Mouse (Mus musculus): Measurements from ENCODE around the gene Kansl1l. TPM values are rescaled to one million over a fixed set of nuclear protein-coding genes. Genes with fewer than 3 reads are reported as not detected.
"Not testable (repeated sequence)": the region's sequence is repeated elsewhere in the genome, so short reads cannot be mapped to it uniquely, and the experiment has no call there.

Gene Kansl1l
- polyA plus RNA-seq, 1 experiment from 2014 or later, result 23.3 TPM

GRCm38 (mm10) chr1:66712859-66713258 lies 104.5 kb downstream of the Kansl1l start:
- ATAC-seq (ENCODE audit: low FRiP score), result no peak
- Histone ChIP-seq H3K36me3 (peaks cover 41% of the 10 kb centered on the region), H3K9ac (no peak overlapping the region), H3K4me3 (no peak overlapping the region), H3K4me1 (no peaks in the 10 kb centered on the region), H3K27ac (no peak overlapping the region), H3K4me2 (replicated peaks) (no peak overlapping the region), H3K9me3 (replicated peaks) (no peaks in the 10 kb centered on the region), H3K27me3 (no peaks in the 10 kb centered on the region)
- WGBS, result 94% methylated on average over 3 of the region's 3 CpGs

- 0 out of 2 replicates have a peak, but pooled peaks cover 7% of the 10 kb centered on the region for H3K36me3 ChIP-seq
Measured at GRCm38 (mm10) chr1:66704523-66704922, 112.8 kb downstream of the Kansl1l start.

GRCm38 (mm10) chr1:66702623-66703345 lies 114.6 kb downstream of the Kansl1l start:
- H3K4me3 ChIP-seq, result no peak overlapping the region

More at GRCm38 (mm10) chr1:66704523-66704922, 112.8 kb downstream of the Kansl1l start:
- 61% methylated on average over 6 of the region's 6 CpGs for WGBS
- Histone ChIP-seq H3K4me1 (peaks cover 15% of the 10 kb centered on the region), H3K27me3 (no peaks in the 10 kb centered on the region), H3K4me3 (no peak overlapping the region), H3K4me2 (replicated peaks) (no peak overlapping the region), H3K9me3 (replicated peaks) (no peaks in the 10 kb centered on the region), H3K27ac (no peak overlapping the region), H3K9ac (no peak overlapping the region)
- no peak for ATAC-seq (ENCODE audit: low FRiP score)

GRCm38 (mm10) chr1:66701576-66701940 lies 115.8 kb downstream of the Kansl1l start:
- WGBS, result 33% methylated on average over 2 of the region's 2 CpGs
- H3K4me1 ChIP-seq, result peaks cover 15% of the 10 kb centered on the region
- H3K27ac ChIP-seq, result no peak overlapping the region

More at GRCm38 (mm10) chr1:66702623-66703345, 114.6 kb downstream of the Kansl1l start:
- H3K4me1 ChIP-seq, result peaks cover 15% of the 10 kb centered on the region
- no peak for ATAC-seq (ENCODE audit: low FRiP score)
- H3K27me3 ChIP-seq, result no peaks in the 10 kb centered on the region
- no peaks in the 10 kb centered on the region for H3K9me3 ChIP-seq (replicated peaks)
- H3K27ac ChIP-seq, result no peak overlapping the region
- H3K9ac ChIP-seq, result no peak overlapping the region
- H3K4me2 ChIP-seq (replicated peaks), result no peak overlapping the region
- 90% methylated on average over 4 of the region's 4 CpGs for WGBS
- 0 out of 2 replicates have a peak, but pooled peaks cover 7% of the 10 kb centered on the region for H3K36me3 ChIP-seq

GRCm38 (mm10) chr1:66700693-66701575 lies 116.4 kb downstream of the Kansl1l start, which contains the start of gene Rpe:
Gene Rpe, plus strand, starts transcription at chr1:66700831.
- Histone ChIP-seq H3K36me3 (no peaks in the 10 kb centered on the region), H3K27me3 (no peaks in the 10 kb centered on the region), H3K9me3 (replicated peaks) (no peaks in the 10 kb centered on the region), H3K4me3 (peak within 1 kb of the TSS; percentile 86), H3K27ac (peak within 1 kb of the TSS; percentile 81), H3K4me1 (peaks cover 15% of the 10 kb centered on the region), H3K4me2 (replicated peaks) (peak within 1 kb of the TSS; percentile 64), H3K9ac (peak within 1 kb of the TSS; percentile 78)
- peak; percentile 100 for ATAC-seq (ENCODE audit: low FRiP score)
- WGBS, result under 1% methylated on average over 73 of the region's 73 CpGs

More at GRCm38 (mm10) chr1:66701576-66701940, 115.8 kb downstream of the Kansl1l start:
- no peaks in the 10 kb centered on the region for H3K9me3 ChIP-seq (replicated peaks)
- peak overlapping the region; percentile 64 for H3K4me2 ChIP-seq (replicated peaks)
- ATAC-seq (ENCODE audit: low FRiP score), result no peak
- 0 out of 2 replicates have a peak, but pooled peaks cover 3% of the 10 kb centered on the region for H3K36me3 ChIP-seq
- no peaks in the 10 kb centered on the region for H3K27me3 ChIP-seq
- peak overlapping the region; percentile 78 for H3K9ac ChIP-seq
- H3K4me3 ChIP-seq, result peak overlapping the region; percentile 86

GRCm38 (mm10) chr1:66700149-66700692 lies 117.1 kb downstream of the Kansl1l start:
- 37% methylated on average over 5 of the region's 5 CpGs for WGBS
- Histone ChIP-seq H3K4me2 (replicated peaks) (peak overlapping the region; percentile 64), H3K9ac (no peak overlapping the region), H3K4me3 (peak overlapping the region; percentile 86), H3K27me3 (no peaks in the 10 kb centered on the region), H3K9me3 (replicated peaks) (no peaks in the 10 kb centered on the region), H3K4me1 (peaks cover 15% of the 10 kb centered on the region), H3K27ac (no peak overlapping the region), H3K36me3 (no peaks in the 10 kb centered on the region)
- ATAC-seq (ENCODE audit: low FRiP score), result peak; percentile 23

- H3K4me2 ChIP-seq (replicated peaks), result not testable (repeated sequence)
Measured at GRCm38 (mm10) chr1:66699630-66700029, 117.7 kb downstream of the Kansl1l start.

GRCm38 (mm10) chr1:66695296-66695695 lies 122.1 kb downstream of the Kansl1l start:
- no peaks in the 10 kb centered on the region for H3K36me3 ChIP-seq
- H3K27ac ChIP-seq, result no peak overlapping the region
- no peaks in the 10 kb centered on the region for H3K27me3 ChIP-seq
- H3K9ac ChIP-seq, result no peak overlapping the region
- no peak overlapping the region for H3K4me3 ChIP-seq
- no peak overlapping the region for H3K4me2 ChIP-seq (replicated peaks)
- H3K4me1 ChIP-seq, result no peaks in the 10 kb centered on the region
- no peak for ATAC-seq (ENCODE audit: low FRiP score)
- 68% methylated on average over 7 of the region's 7 CpGs for WGBS
- no peaks in the 10 kb centered on the region for H3K9me3 ChIP-seq (replicated peaks)

More at GRCm38 (mm10) chr1:66699630-66700029, 117.7 kb downstream of the Kansl1l start:
- WGBS, result 89% methylated on average over 10 of the region's 10 CpGs
- not testable (repeated sequence) for H3K27ac ChIP-seq; H3K36me3 ChIP-seq; H3K4me3 ChIP-seq; ATAC-seq (ENCODE audit: low FRiP score); H3K27me3 ChIP-seq; H3K9ac ChIP-seq; H3K9me3 ChIP-seq (replicated peaks)
- peaks cover 15% of the 10 kb centered on the region for H3K4me1 ChIP-seq

- Histone ChIP-seq H3K27me3 (no peaks in the 10 kb centered on the region), H3K9ac (no peak overlapping the region), H3K4me3 (no peak overlapping the region), H3K27ac (no peak overlapping the region), H3K4me1 (no peaks in the 10 kb centered on the region), H3K9me3 (replicated peaks) (no peaks in the 10 kb centered on the region), H3K36me3 (no peaks in the 10 kb centered on the region), H3K4me2 (replicated peaks) (no peak overlapping the region)
- 81% methylated on average over 5 of the region's 5 CpGs for WGBS
- ATAC-seq (ENCODE audit: low FRiP score), result no peak
Measured at GRCm38 (mm10) chr1:66694266-66694665, 123.1 kb downstream of the Kansl1l start.

- no peak; the same call in 1 of the 2 replicates for ATAC-seq (ENCODE audit: low FRiP score)
- WGBS, result 78% methylated on average over 8 of the region's 8 CpGs
- Histone ChIP-seq H3K27me3 (no peaks in the 10 kb centered on the region), H3K27ac (no peak overlapping the region), H3K4me2 (replicated peaks) (no peak overlapping the region), H3K9ac (no peak overlapping the region), H3K4me1 (no peaks in the 10 kb centered on the region), H3K9me3 (replicated peaks) (no peaks in the 10 kb centered on the region), H3K4me3 (no peak overlapping the region), H3K36me3 (no peaks in the 10 kb centered on the region)
Measured at GRCm38 (mm10) chr1:66692780-66693392, 124.5 kb downstream of the Kansl1l start.

GRCm38 (mm10) chr1:66692308-66692707 lies 125.1 kb downstream of the Kansl1l start:
- no peak overlapping the region for H3K4me2 ChIP-seq (replicated peaks)
- no peaks in the 10 kb centered on the region for H3K4me1 ChIP-seq
- H3K27me3 ChIP-seq, result no peaks in the 10 kb centered on the region
- H3K9me3 ChIP-seq (replicated peaks), result no peaks in the 10 kb centered on the region
- H3K27ac ChIP-seq, result no peak overlapping the region
- no peak overlapping the region for H3K4me3 ChIP-seq
- no peak for ATAC-seq (ENCODE audit: low FRiP score)
- WGBS, result 81% methylated on average over 1 of the region's 1 CpGs
- no peaks in the 10 kb centered on the region for H3K36me3 ChIP-seq
- no peak overlapping the region for H3K9ac ChIP-seq

GRCm38 (mm10) chr1:66691772-66692171 lies 125.6 kb downstream of the Kansl1l start:
- Histone ChIP-seq H3K36me3 (no peaks in the 10 kb centered on the region), H3K4me2 (replicated peaks) (no peak overlapping the region), H3K4me1 (no peaks in the 10 kb centered on the region), H3K9me3 (replicated peaks) (no peaks in the 10 kb centered on the region), H3K27ac (no peak overlapping the region), H3K4me3 (no peak overlapping the region), H3K27me3 (no peaks in the 10 kb centered on the region), H3K9ac (no peak overlapping the region)
- no peak for ATAC-seq (ENCODE audit: low FRiP score)
- WGBS, result 65% methylated on average over 3 of the region's 3 CpGs

All from hindbrain, embryonic 12.5 days (tissue).